Mouse (Mus musculus) hematopoietic stem cell, adult 5-6 weeks (primary cell): ENCODE data around the gene Ifrd2. TPM values are rescaled to one million over a fixed set of nuclear protein-coding genes. Genes with fewer than 3 reads are reported as not detected.

Experiments used
- ATAC-seq, 2 experiments: fragments of 125-278 bp in 1 of 2; replicated peaks in 1 of 2; 2 replicates each; pipeline ENCODE4 v1.8.0; 2016 to 2017; ENCODE audit warnings: inconsistent platforms in 2 of 2, mild to moderate bottlenecking in 2 of 2, moderate number of reproducible peaks in 2 of 2, low read depth in 1 of 2, moderate TSS enrichment in 1 of 2; ENCODE audit not compliant: low FRiP score in 2 of 2, poor library complexity in 2 of 2, severe bottlenecking in 2 of 2, insufficient read depth in 1 of 2, low TSS enrichment in 1 of 2
- total RNA-seq: library from RNA; stranded (forward); fragments of 172-1452, 232-1000 nt; gene quantifications from 2 replicates; pipeline ENCODE4 v1.2.3, GENCODE M21; 2017

Ifrd2 gene
- total RNA-seq, 1 experiment from 2014 or later, result 49.8 TPM

GRCm38 (mm10) chr9:107625351-107626128 is 38.1 kb downstream of the Ifrd2 start:
- no peak for ATAC-seq

- ATAC-seq, result peak in 1 of 2 experiments; percentile 21; a peak in 1 of 4 replicates
Observed at GRCm38 (mm10) chr9:107626158-107626843, 38.9 kb downstream of the Ifrd2 start.

- ATAC-seq, result peak; percentile 27 to 46; a peak in 2 of 4 replicates
Observed at GRCm38 (mm10) chr9:107626844-107627277, 39.4 kb downstream of the Ifrd2 start.

GRCm38 (mm10) chr9:107627387-107628255 is 40.2 kb downstream of the Ifrd2 start:
- ATAC-seq, result no peak

GRCm38 (mm10) chr9:107628721-107629410 is 41.4 kb downstream of the Ifrd2 start:
- ATAC-seq, result peak; percentile 67 to 71

GRCm38 (mm10) chr9:107629411-107629730 is 41.9 kb downstream of the Ifrd2 start:
- no peak for ATAC-seq

- ATAC-seq, result no peak
Observed at GRCm38 (mm10) chr9:107629901-107630425, 42.5 kb downstream of the Ifrd2 start.

GRCm38 (mm10) chr9:107630576-107630975 is 43.1 kb downstream of the Ifrd2 start:
- ATAC-seq, result no peak

- ATAC-seq, result no peak
Observed at GRCm38 (mm10) chr9:107631311-107631826, 43.9 kb downstream of the Ifrd2 start.

- no peak for ATAC-seq
Observed at GRCm38 (mm10) chr9:107631861-107632260, 44.4 kb downstream of the Ifrd2 start.

- no peak for ATAC-seq
Observed at GRCm38 (mm10) chr9:107632478-107632877, 45.0 kb downstream of the Ifrd2 start.

GRCm38 (mm10) chr9:107633091-107633660 is 45.7 kb downstream of the Ifrd2 start:
- peak; percentile 63 to 69 for ATAC-seq

GRCm38 (mm10) chr9:107633661-107634405 is 46.4 kb downstream of the Ifrd2 start:
- ATAC-seq, result no peak

GRCm38 (mm10) chr9:107634406-107635278 is 47.2 kb downstream of the Ifrd2 start:
- no peak for ATAC-seq
